Mouse (Mus musculus) thymus, adult 2 months (tissue): ENCODE data around the gene Atp23. TPM values are rescaled to one million over a fixed set of nuclear protein-coding genes. Genes with fewer than 3 reads are reported as not detected.

Experiments used
- DNase-seq: peaks from one replicate; pipeline ENCODE4 v3.0.0; 2021
- H3K27ac ChIP-seq: fragments of 200-500 bp; 2 replicates; pipeline ENCODE4 v1.5.1; 2012; ENCODE audit warnings: low read length, control low read depth; ENCODE audit not compliant: control insufficient read depth, insufficient read depth
- H3K27me3 ChIP-seq: fragments of 200-500 bp; 2 replicates; pipeline ENCODE4 v1.6.1; 2012; ENCODE audit warnings: mild to moderate bottlenecking, low read length, moderate library complexity, mixed read lengths; ENCODE audit not compliant: control insufficient read depth, insufficient read depth
- H3K36me3 ChIP-seq: fragments of 200-500 bp; 2 replicates; pipeline ENCODE4 v1.6.1; 2012; ENCODE audit warnings: mild to moderate bottlenecking, low read length, moderate library complexity; ENCODE audit not compliant: control insufficient read depth, insufficient read depth
- H3K4me1 ChIP-seq: fragments of 200-500 bp; replicated peaks from 2 replicates; pipeline ENCODE4 v1.6.1; 2012; ENCODE audit warnings: low read length; ENCODE audit not compliant: control insufficient read depth, insufficient read depth
- H3K4me3 ChIP-seq: fragments of 200-500 bp; 2 replicates; pipeline ENCODE4 v1.5.1; 2012; ENCODE audit warnings: mild to moderate bottlenecking, low read length, control low read depth, moderate library complexity; ENCODE audit not compliant: control insufficient read depth, insufficient read depth
- CTCF ChIP-seq: fragments of 200-500 bp; IDR thresholded peaks from 2 replicates; pipeline ENCODE4 v1.5.1; 2012; ENCODE audit warnings: mild to moderate bottlenecking, control low read depth, low read length, moderate library complexity, borderline replicate concordance; ENCODE audit not compliant: control insufficient read depth, poor library complexity, insufficient read depth; ENCODE audit errors: extremely low read depth
- POLR2A ChIP-seq: fragments of 200-500 bp; IDR thresholded peaks from 2 replicates; pipeline ENCODE4 v1.6.1; 2012; ENCODE audit warnings: mild to moderate bottlenecking, low read length, control low read depth, moderate library complexity; ENCODE audit not compliant: control insufficient read depth, poor library complexity, insufficient read depth; ENCODE audit errors: extremely low read depth
- WGBS: fragments of 180-500 bp; shearing (Covaris S2); methylation state at CpG from one replicate; pipeline ENCODE4 v1.1.7; 2018; 5-methylcytosine and 5-hydroxymethylcytosine counted together
- polyA plus RNA-seq: library from polyadenylated mRNA; depleted of rRNA; stranded (reverse); fragments of >200 nt; gene quantifications from 2 replicates; pipeline ENCODE4 v1.2.3, GENCODE M21; 2012

Gene Atp23
- polyA plus RNA-seq, 1 experiment = 9.6 TPM

DNA sequence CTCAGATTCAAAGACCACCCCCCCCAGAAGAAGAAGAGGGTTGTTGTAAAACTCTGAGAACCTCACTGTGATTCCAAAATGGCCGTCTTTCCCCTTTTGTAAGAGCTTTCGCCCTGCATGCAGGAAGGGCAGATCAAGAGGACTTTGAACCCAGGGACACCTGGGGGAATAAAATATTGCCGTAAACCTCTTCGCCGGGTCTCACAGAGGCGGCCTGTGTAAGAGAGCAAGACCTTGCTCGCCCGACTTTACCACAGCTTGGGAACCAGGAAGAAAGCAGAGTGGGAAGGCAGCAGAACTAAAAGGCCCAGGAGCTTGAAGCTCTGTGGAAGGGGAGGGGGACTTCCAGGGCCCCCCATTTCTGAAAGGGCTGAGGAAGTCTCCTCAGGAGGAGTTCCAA, 34.0 kb upstream of the Atp23 start:
- Histone ChIP-seq H3K36me3 (no peaks in the 10 kb centered on the region), H3K4me1 (peaks cover 15% of the 10 kb centered on the region), H3K4me3 (no peak overlapping the region), H3K27ac (peak overlapping the region; percentile 78; the same call in 1 of the 2 replicates), H3K27me3 (no peaks in the 10 kb centered on the region)
- 77% methylated on average over 8 of the region's 8 CpGs for whole genome bisulfite sequencing
- no peak for DNase-seq
- no peak for TF ChIP-seq CTCF
- no peak for TF ChIP-seq POLR2A

DNA sequence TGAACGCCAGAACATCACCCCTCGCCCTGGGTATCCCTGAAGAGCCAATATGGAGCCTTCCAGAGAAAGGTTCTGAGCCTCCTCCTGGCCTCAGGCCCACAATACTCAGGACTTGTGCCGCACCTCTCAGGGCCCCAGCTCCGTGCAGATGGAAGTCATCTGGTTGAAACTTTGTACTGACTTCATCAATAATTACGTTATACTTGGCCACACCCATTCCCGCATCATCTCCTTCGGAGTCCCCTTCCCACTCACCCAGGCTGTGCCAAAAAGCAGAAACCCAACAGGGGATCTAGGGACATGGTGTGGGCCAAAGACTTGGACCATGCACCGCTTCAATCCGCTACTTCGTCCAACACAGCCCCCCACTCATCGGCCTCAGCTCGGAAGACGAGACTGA, 33.4 kb upstream of the Atp23 start:
- Histone ChIP-seq H3K27me3 (no peaks in the 10 kb centered on the region), H3K27ac (no peak overlapping the region), H3K4me1 (peaks cover 15% of the 10 kb centered on the region), H3K4me3 (no peak overlapping the region), H3K36me3 (no peaks in the 10 kb centered on the region)
- no peak for DNase-seq
- TF ChIP-seq CTCF (no peak), POLR2A (no peak)
- WGBS = 97% methylated on average over 13 of the region's 13 CpGs

DNA sequence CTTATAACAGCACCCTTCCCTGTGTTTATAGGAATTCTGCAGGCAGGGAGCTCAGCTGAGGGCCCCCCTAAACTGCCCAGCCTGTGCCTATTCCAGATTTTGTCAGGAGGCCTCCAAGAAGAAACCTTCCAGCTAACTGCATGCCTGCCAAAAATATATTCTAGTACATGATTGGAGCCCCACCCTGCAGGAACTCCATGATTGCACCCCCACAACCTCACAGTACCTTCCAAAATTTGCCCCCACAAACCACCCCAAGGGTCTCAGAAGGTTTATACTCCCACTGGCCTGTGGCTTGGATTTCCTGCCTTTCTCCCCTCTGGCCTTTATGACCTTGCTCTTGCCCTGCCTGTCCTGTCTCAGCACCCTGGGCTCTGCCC, 30.6 kb upstream of the Atp23 start:
- H3K4me1 ChIP-seq = peaks cover 15% of the 10 kb centered on the region
- peaks cover 11% of the 10 kb centered on the region; the same call in 1 of the 2 replicates for H3K27me3 ChIP-seq
- no peak for TF ChIP-seq POLR2A
- no peak for TF ChIP-seq CTCF
- DNase-seq = no peak
- no peak overlapping the region for H3K4me3 ChIP-seq
- H3K27ac ChIP-seq = no peak overlapping the region
- no peaks in the 10 kb centered on the region for H3K36me3 ChIP-seq

DNA sequence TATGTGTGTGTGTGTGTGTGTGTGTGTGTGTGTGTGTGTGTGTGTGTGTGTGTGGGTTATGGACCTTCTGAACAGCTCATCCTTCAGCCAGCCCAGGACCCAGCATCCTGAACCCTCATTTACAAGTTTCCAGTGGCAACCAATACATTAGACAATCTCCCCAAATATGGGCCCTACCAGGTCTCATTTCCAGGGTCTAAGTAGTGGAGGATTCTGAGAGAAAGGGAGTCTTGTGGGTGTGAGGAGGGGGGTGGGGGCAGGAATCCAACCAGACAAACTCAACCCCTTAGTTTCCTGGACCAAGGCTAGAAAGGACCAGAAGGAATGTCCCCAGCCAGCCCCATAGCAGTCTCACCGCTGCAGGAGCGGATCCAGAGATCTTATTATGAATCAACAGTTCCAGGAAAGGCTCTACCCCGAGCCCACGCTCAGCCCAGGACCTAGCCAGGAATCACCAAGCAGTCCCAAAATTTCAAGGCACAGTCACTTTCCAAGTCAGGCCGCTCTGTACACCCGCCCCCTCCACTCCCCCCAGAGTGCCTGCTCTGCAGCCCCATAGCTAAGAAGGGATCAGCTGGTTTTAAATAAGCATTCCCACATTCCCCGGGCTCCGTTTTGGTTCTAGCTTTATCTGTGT, 30.1 kb upstream of the Atp23 start:
- Histone ChIP-seq H3K4me1 (peaks cover 15% of the 10 kb centered on the region), H3K36me3 (no peaks in the 10 kb centered on the region), H3K27me3 (peaks cover 11% of the 10 kb centered on the region; the same call in 1 of the 2 replicates), H3K4me3 (no peak overlapping the region), H3K27ac (no peak overlapping the region)
- WGBS = 93% methylated on average over 8 of the region's 8 CpGs
- no peak for TF ChIP-seq CTCF
- TF ChIP-seq POLR2A = no peak
- DNase-seq = no peak

DNA sequence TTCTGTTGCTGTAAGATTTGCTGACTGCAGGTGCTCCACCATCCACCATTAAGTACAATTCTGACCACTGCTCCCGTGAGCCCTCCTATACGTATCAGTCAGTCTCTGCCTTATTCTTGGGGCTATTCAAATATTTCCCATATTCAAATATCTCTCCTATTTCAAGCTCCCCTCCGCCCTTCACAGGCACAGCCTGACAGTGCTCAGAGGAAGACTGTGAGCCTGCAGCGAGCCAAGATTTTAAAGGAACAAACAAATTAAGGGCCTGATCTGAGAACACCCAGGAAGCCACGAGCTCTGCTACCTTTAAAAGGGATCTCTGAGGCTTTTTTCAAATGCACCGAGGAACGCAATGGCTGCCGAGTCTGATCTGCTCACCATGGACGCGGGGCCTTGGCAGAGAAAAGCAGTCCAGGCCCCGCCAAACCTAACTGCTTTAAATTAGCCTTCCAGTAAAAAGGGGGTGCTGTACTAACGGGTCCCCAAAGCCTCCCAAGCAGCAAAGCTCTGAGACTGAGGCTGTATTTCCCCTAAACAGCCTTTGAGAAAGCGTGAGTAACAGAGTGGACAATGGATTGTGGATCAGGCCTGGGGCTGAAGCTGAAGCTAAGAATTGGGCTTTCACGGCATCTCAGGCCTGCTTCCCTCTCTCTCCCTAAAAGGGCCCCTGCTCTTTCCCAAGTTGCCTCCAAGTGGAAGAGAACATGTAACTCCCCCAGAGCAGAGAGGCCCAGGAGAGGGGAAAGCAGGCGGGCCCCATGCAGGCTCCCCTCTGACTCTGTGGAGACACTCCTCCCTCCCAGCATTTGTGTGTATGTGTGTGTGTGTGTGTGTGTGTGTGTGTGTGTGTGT, 29.3 kb upstream of the Atp23 start:
- H3K27me3 ChIP-seq = peaks cover 11% of the 10 kb centered on the region; the same call in 1 of the 2 replicates

DNA sequence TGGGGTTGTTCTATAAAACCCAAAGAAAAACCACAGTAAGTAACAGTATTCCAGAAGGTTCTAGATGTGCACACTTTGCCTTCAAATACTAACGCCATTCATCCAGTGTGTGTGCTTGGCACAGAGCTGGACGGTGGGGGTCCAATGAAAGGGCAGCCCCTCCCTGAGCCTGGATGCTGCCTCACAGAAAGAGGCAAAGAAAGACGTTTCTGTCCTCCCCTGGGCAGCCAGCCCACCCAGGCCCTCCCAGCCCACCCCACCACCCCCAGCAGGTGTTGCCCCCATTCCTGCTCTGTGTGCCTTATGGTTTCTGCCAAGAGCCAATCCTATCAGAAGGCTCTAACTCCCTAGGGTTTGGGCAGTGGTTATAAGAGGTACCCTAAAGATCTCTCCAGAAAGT, 28.4 kb upstream of the Atp23 start:
- Histone ChIP-seq H3K4me3 (no peak overlapping the region), H3K36me3 (no peaks in the 10 kb centered on the region), H3K27ac (no peak overlapping the region), H3K27me3 (peaks cover 11% of the 10 kb centered on the region; the same call in 1 of the 2 replicates), H3K4me1 (no peaks in the 10 kb centered on the region)
- TF ChIP-seq POLR2A (no peak), CTCF (no peak)
- no peak for DNase-seq
- WGBS = 84% methylated on average over 3 of the region's 3 CpGs

More for the DNA sequence above, 29.3 kb upstream of the Atp23 start:
- WGBS = 81% methylated on average over 15 of the region's 15 CpGs
- no peak for DNase-seq
- Histone ChIP-seq H3K4me3 (no peak overlapping the region), H3K36me3 (no peaks in the 10 kb centered on the region), H3K27ac (no peak overlapping the region), H3K4me1 (peaks cover 9% of the 10 kb centered on the region)
- no peak for TF ChIP-seq POLR2A
- no peak for TF ChIP-seq CTCF
